Mouse (Mus musculus) thymus, adult 2 months (tissue): ENCODE results near the gene Dock8. TPM values are rescaled to one million over a fixed set of nuclear protein-coding genes. Genes with fewer than 3 reads are reported as not detected.

Experiments
- DNase-seq: peaks from one replicate; pipeline ENCODE4 v3.0.0; 2021
- H3K27ac ChIP-seq: fragments of 200-500 bp; 2 replicates; pipeline ENCODE4 v1.5.1; 2012; ENCODE audit warnings: low read length, control low read depth; ENCODE audit not compliant: control insufficient read depth, insufficient read depth
- H3K27me3 ChIP-seq: fragments of 200-500 bp; 2 replicates; pipeline ENCODE4 v1.6.1; 2012; ENCODE audit warnings: mild to moderate bottlenecking, low read length, moderate library complexity, mixed read lengths; ENCODE audit not compliant: control insufficient read depth, insufficient read depth
- H3K36me3 ChIP-seq: fragments of 200-500 bp; 2 replicates; pipeline ENCODE4 v1.6.1; 2012; ENCODE audit warnings: mild to moderate bottlenecking, low read length, moderate library complexity; ENCODE audit not compliant: control insufficient read depth, insufficient read depth
- H3K4me1 ChIP-seq: fragments of 200-500 bp; replicated peaks from 2 replicates; pipeline ENCODE4 v1.6.1; 2012; ENCODE audit warnings: low read length; ENCODE audit not compliant: control insufficient read depth, insufficient read depth
- H3K4me3 ChIP-seq: fragments of 200-500 bp; 2 replicates; pipeline ENCODE4 v1.5.1; 2012; ENCODE audit warnings: mild to moderate bottlenecking, low read length, control low read depth, moderate library complexity; ENCODE audit not compliant: control insufficient read depth, insufficient read depth
- CTCF ChIP-seq: fragments of 200-500 bp; IDR thresholded peaks from 2 replicates; pipeline ENCODE4 v1.5.1; 2012; ENCODE audit warnings: mild to moderate bottlenecking, control low read depth, low read length, moderate library complexity, borderline replicate concordance; ENCODE audit not compliant: control insufficient read depth, poor library complexity, insufficient read depth; ENCODE audit errors: extremely low read depth
- POLR2A ChIP-seq: fragments of 200-500 bp; IDR thresholded peaks from 2 replicates; pipeline ENCODE4 v1.6.1; 2012; ENCODE audit warnings: mild to moderate bottlenecking, low read length, control low read depth, moderate library complexity; ENCODE audit not compliant: control insufficient read depth, poor library complexity, insufficient read depth; ENCODE audit errors: extremely low read depth
- WGBS: fragments of 180-500 bp; shearing (Covaris S2); methylation state at CpG from one replicate; pipeline ENCODE4 v1.1.7; 2018; 5-methylcytosine and 5-hydroxymethylcytosine counted together
- polyA plus RNA-seq: library from polyadenylated mRNA; depleted of rRNA; stranded (reverse); fragments of >200 nt; gene quantifications from 2 replicates; pipeline ENCODE4 v1.2.3, GENCODE M21; 2012

Dock8 gene
- polyA plus RNA-seq, 1 experiment = 87.3 TPM

GRCm38 (mm10) chr19:25097951-25098350, 98.6 kb downstream of the Dock8 start:
- no peak for DNase-seq
- TF ChIP-seq CTCF (no peak), POLR2A (no peak)
- Histone ChIP-seq H3K4me1 (no peaks in the 10 kb centered on the region), H3K27ac (no peak overlapping the region), H3K4me3 (no peak overlapping the region), H3K36me3 (peaks cover 97% of the 10 kb centered on the region), H3K27me3 (no peaks in the 10 kb centered on the region)
- 97% methylated on average over 3 of the region's 3 CpGs for WGBS

- no peak for TF ChIP-seq POLR2A
- no peak for TF ChIP-seq CTCF
- no peaks in the 10 kb centered on the region for H3K27me3 ChIP-seq
- peaks cover 98% of the 10 kb centered on the region for H3K36me3 ChIP-seq
- H3K4me1 ChIP-seq = no peaks in the 10 kb centered on the region
- DNase-seq = no peak
- H3K27ac ChIP-seq = no peak overlapping the region
- no peak overlapping the region for H3K4me3 ChIP-seq
- 98% methylated on average over 4 of the region's 4 CpGs for WGBS
These were observed 99.6 kb downstream of the Dock8 start for GRCm38 (mm10) chr19:25098941-25099340.

GRCm38 (mm10) chr19:25105682-25106081, 106.3 kb downstream of the Dock8 start:
- Histone ChIP-seq H3K36me3 (peaks cover 82% of the 10 kb centered on the region), H3K27ac (no peak overlapping the region), H3K4me3 (no peak overlapping the region), H3K27me3 (no peaks in the 10 kb centered on the region), H3K4me1 (no peaks in the 10 kb centered on the region)
- no peak for TF ChIP-seq POLR2A
- no peak for TF ChIP-seq CTCF
- no peak for DNase-seq
- 94% methylated on average over 9 of the region's 9 CpGs for WGBS

GRCm38 (mm10) chr19:25106315-25106714, 107.0 kb downstream of the Dock8 start:
- Histone ChIP-seq H3K27me3 (no peaks in the 10 kb centered on the region), H3K4me3 (no peak overlapping the region), H3K36me3 (peaks cover 79% of the 10 kb centered on the region), H3K4me1 (no peaks in the 10 kb centered on the region), H3K27ac (no peak overlapping the region)
- no peak for TF ChIP-seq CTCF
- no peak for TF ChIP-seq POLR2A
- WGBS = 97% methylated on average over 8 of the region's 8 CpGs
- DNase-seq = no peak

GRCm38 (mm10) chr19:25107417-25107816, 108.1 kb downstream of the Dock8 start:
- H3K27me3 ChIP-seq = no peaks in the 10 kb centered on the region
- no peaks in the 10 kb centered on the region for H3K4me1 ChIP-seq
- TF ChIP-seq CTCF (no peak), POLR2A (no peak)
- H3K36me3 ChIP-seq = peaks cover 81% of the 10 kb centered on the region
- no peak overlapping the region for H3K27ac ChIP-seq
- no peak overlapping the region for H3K4me3 ChIP-seq
- WGBS = 84% methylated on average over 4 of the region's 4 CpGs
- no peak for DNase-seq

GRCm38 (mm10) chr19:25111591-25112233, 112.4 kb downstream of the Dock8 start:
- no peaks in the 10 kb centered on the region for H3K4me1 ChIP-seq
- DNase-seq = no peak
- no peak overlapping the region; the same call in 1 of the 2 replicates for H3K4me3 ChIP-seq
- peaks cover 58% of the 10 kb centered on the region for H3K36me3 ChIP-seq
- TF ChIP-seq CTCF (no peak), POLR2A (no peak)
- WGBS = 97% methylated on average over 18 of the region's 18 CpGs
- H3K27ac ChIP-seq = no peak overlapping the region
- H3K27me3 ChIP-seq = no peaks in the 10 kb centered on the region

GRCm38 (mm10) chr19:25116981-25117380, 117.6 kb downstream of the Dock8 start:
- TF ChIP-seq CTCF = no peak
- no peak for TF ChIP-seq POLR2A
- peaks cover 76% of the 10 kb centered on the region for H3K36me3 ChIP-seq
- H3K27me3 ChIP-seq = no peaks in the 10 kb centered on the region
- H3K4me3 ChIP-seq = no peak overlapping the region
- WGBS = 94% methylated on average over 2 of the region's 2 CpGs
- no peak overlapping the region for H3K27ac ChIP-seq
- no peaks in the 10 kb centered on the region for H3K4me1 ChIP-seq
- DNase-seq = no peak
